9 mouse cellular contexts compared by ENCODE assay signal in the genomic region with DNA sequence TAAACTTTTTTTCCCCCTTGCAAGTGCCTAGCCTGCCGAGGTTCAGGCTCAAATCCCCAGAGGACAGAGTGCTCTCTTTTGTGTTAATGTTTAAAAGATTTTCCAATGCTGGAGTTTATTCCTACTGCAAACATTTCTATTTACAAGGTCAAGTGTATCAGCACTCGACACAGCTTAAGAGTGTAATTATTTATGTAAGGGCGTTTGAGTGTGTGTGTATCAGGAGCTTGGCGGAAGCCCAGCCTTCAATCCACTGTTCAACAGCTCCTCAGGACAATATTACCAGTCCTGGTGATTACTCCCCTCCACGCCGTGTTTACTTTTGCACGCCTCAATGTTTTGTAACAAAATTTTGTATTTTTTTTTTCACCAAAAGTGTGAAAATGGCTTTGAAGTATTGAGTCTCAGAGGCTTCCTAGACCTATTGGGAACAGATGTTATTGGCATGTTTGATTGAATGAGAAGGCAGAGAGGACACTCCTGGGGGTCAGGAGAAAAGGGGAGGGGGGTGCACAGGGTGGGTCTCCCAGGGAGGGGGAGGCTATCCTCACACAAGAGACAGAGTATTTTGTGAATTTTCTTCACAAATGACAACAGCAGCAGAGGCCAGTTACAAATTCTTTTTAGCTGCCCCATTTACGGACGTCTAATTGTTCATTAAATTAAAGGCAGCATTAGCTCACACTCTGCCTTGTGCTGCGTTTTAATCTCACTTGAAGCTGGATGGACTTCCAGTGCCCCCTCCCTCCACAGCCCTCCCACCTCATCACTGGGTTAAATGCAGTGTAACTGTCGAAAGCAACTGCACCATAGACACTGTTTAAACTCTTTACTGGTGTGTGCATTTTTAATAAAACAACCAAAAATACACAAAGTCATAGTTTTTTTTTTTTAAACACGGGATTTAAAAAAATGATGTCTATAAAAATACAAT. TPM values are rescaled to one million over a fixed set of nuclear protein-coding genes. Genes with fewer than 3 reads are reported as not detected.
A peak's percentile ranks its signal among the peaks of the same experiment; 100 is the strongest.
DNase-seq lines count a peak whose midpoint lies in the region; ATAC-seq and TF ChIP-seq lines count a peak whose summit lies in the region.
"Had no signal": no experiment of that assay in that cellular context is flagged by ENCODE, and none has a peak within 500 bp of the region (broad histone marks: within the 10 kb centered on the region; RNA-seq: fewer than 3 reads in every experiment).

No protein-coding gene starts in this region.

- peak overlapping the region; percentile 89 for H3K4me2 ChIP-seq in forebrain, embryonic 13.5 days
- H3K4me2 ChIP-seq in hindbrain, postnatal 0 days (ENCODE audit: low read depth, low read length) = peak overlapping the region; percentile 85
- H3K4me2 ChIP-seq in lung, embryonic 14.5 days = peak overlapping the region; percentile 77
- peak overlapping the region; percentile 36 for H3K4me2 ChIP-seq in stomach, embryonic 15.5 days

- intact Hi-C loops in gastrocnemius, postnatal 36 days (cut with DNase I) = no loop called here

- 3% methylated on average over 12 of the region's 12 CpGs for WGBS in forebrain, embryonic 13.5 days
- 11% methylated on average over 12 of the region's 12 CpGs for WGBS in hindbrain, postnatal 0 days
- 10% methylated on average over 12 of the region's 12 CpGs for WGBS in lung, embryonic 14.5 days
- 10% methylated on average over 12 of the region's 12 CpGs for WGBS in stomach, embryonic 15.5 days
- WGBS in cerebellum, adult 2 months = 20% methylated on average over 12 of the region's 12 CpGs

- peak overlapping the region; percentile 63 for H3K4me3 ChIP-seq in C2C12 (ENCODE audit: insufficient read depth, poor library complexity, severe bottlenecking)
- peak overlapping the region; percentile 87 for H3K4me3 ChIP-seq in forebrain, embryonic 13.5 days
- H3K4me3 ChIP-seq in hindbrain, postnatal 0 days (ENCODE audit: low read length) = peak overlapping the region; percentile 77
- peak overlapping the region; percentile 73 for H3K4me3 ChIP-seq in lung, embryonic 14.5 days (ENCODE audit: low read depth, low read length)
- peak overlapping the region; percentile 31 for H3K4me3 ChIP-seq in stomach, embryonic 15.5 days (replicated peaks)
- no peak overlapping the region for H3K4me3 ChIP-seq in cerebellum, adult 2 months (replicated peaks; ENCODE audit: insufficient read depth, low read depth, low read length)
- H3K4me3 ChIP-seq: erythroblast, embryonic 14.5 days had no signal

- no peaks in the 10 kb centered on the region for H3K27me3 ChIP-seq in C2C12 (ENCODE audit: control insufficient read depth, insufficient read depth, insufficient read length)
- H3K27me3 ChIP-seq in forebrain, embryonic 13.5 days = peaks cover 30% of the 10 kb centered on the region
- H3K27me3 ChIP-seq in hindbrain, postnatal 0 days (ENCODE audit: insufficient read depth, low read length) = no peaks in the 10 kb centered on the region
- H3K27me3 ChIP-seq in lung, embryonic 14.5 days (ENCODE audit: insufficient read depth, low read length) = peaks cover 39% of the 10 kb centered on the region
- peaks cover 16% of the 10 kb centered on the region; the same call in 1 of the 2 replicates for H3K27me3 ChIP-seq in stomach, embryonic 15.5 days (replicated peaks)
- H3K27me3 ChIP-seq in cerebellum, adult 2 months (ENCODE audit: control insufficient read depth, insufficient read depth, low read length) = no peaks in the 10 kb centered on the region; the same call in 1 of the 2 replicates

- peaks cover 27% of the 10 kb centered on the region for H3K79me2 ChIP-seq in C2C12 (ENCODE audit: control insufficient read depth, insufficient read depth)

- H3K9me3 ChIP-seq in forebrain, embryonic 13.5 days (replicated peaks) = no peaks in the 10 kb centered on the region
- H3K9me3 ChIP-seq in hindbrain, postnatal 0 days (ENCODE audit: low read length) = no peaks in the 10 kb centered on the region
- no peaks in the 10 kb centered on the region for H3K9me3 ChIP-seq in lung, embryonic 14.5 days (ENCODE audit: low read depth, low read length)
- no peaks in the 10 kb centered on the region for H3K9me3 ChIP-seq in stomach, embryonic 15.5 days

- TF ChIP-seq POLR2A in cerebellum, adult 2 months (IDR thresholded peaks at IDR 0.05; ENCODE audit: borderline replicate concordance, insufficient read depth, low read length) = no peak

- H3K36me3 ChIP-seq in C2C12 (ENCODE audit: control insufficient read depth, insufficient read depth) = no peaks in the 10 kb centered on the region
- H3K36me3 ChIP-seq in forebrain, embryonic 13.5 days (ENCODE audit: poor library complexity, severe bottlenecking) = 0 out of 2 replicates have a peak, but pooled peaks cover 8% of the 10 kb centered on the region
- H3K36me3 ChIP-seq in hindbrain, postnatal 0 days (ENCODE audit: insufficient read depth, low read length) = no peaks in the 10 kb centered on the region
- H3K36me3 ChIP-seq in lung, embryonic 14.5 days (ENCODE audit: insufficient read depth) = no peaks in the 10 kb centered on the region
- H3K36me3 ChIP-seq in stomach, embryonic 15.5 days = no peaks in the 10 kb centered on the region

- no peak for TF ChIP-seq CTCF in C2C12 (IDR thresholded peaks at IDR 0.05; ENCODE audit: control insufficient read depth, insufficient read depth, insufficient read length)
- no peak for TF ChIP-seq CTCF in hindbrain, postnatal 0 days (IDR thresholded peaks at IDR 0.05; ENCODE audit: low read depth)
- no peak for TF ChIP-seq CTCF in lung, embryonic 14.5 days (IDR thresholded peaks at IDR 0.05; ENCODE audit: low read depth)
- no peak for TF ChIP-seq CTCF in cerebellum, adult 2 months (IDR thresholded peaks at IDR 0.05; ENCODE audit: borderline replicate concordance, insufficient read depth, low read depth, low read length)

- H3K4me1 ChIP-seq in forebrain, embryonic 13.5 days = peaks cover 59% of the 10 kb centered on the region
- H3K4me1 ChIP-seq in hindbrain, postnatal 0 days (ENCODE audit: insufficient read depth, low read length) = peaks cover 7% of the 10 kb centered on the region
- H3K4me1 ChIP-seq in lung, embryonic 14.5 days (ENCODE audit: insufficient read depth) = peaks cover 11% of the 10 kb centered on the region
- peaks cover 19% of the 10 kb centered on the region for H3K4me1 ChIP-seq in stomach, embryonic 15.5 days
- H3K4me1 ChIP-seq in cerebellum, adult 2 months (ENCODE audit: control insufficient read depth, insufficient read depth, low read length) = no peaks in the 10 kb centered on the region

- H3ac ChIP-seq in C2C12 (ENCODE audit: control insufficient read depth, insufficient read length, low read depth) = no peak overlapping the region

- DNase-seq in hindbrain, postnatal 0 days (ENCODE audit: low spot score) = peak; percentile 20
- peak; percentile 74 for DNase-seq in lung, embryonic 14.5 days
- no peak for DNase-seq in gastrocnemius, postnatal 10 days
- DNase-seq in cerebellum, adult 2 months = no peak
- no peak for DNase-seq in gastrocnemius, postnatal 36 days

- H3K9ac ChIP-seq in forebrain, embryonic 13.5 days = peak overlapping the region; percentile 56
- H3K9ac ChIP-seq in hindbrain, postnatal 0 days (replicated peaks; ENCODE audit: low read length) = no peak overlapping the region
- H3K9ac ChIP-seq in lung, embryonic 14.5 days = peak overlapping the region; percentile 26; the same call in 1 of the 2 replicates
- peak overlapping the region; percentile 7; the same call in 1 of the 2 replicates for H3K9ac ChIP-seq in stomach, embryonic 15.5 days

- peak overlapping the region; percentile 42; the same call in 1 of the 2 replicates for H3K27ac ChIP-seq in forebrain, embryonic 13.5 days
- no peak overlapping the region for H3K27ac ChIP-seq in hindbrain, postnatal 0 days
- peak overlapping the region; percentile 18; the same call in 1 of the 2 replicates for H3K27ac ChIP-seq in lung, embryonic 14.5 days (ENCODE audit: low read depth)
- peak overlapping the region; percentile 63 for H3K27ac ChIP-seq in stomach, embryonic 15.5 days
- H3K27ac ChIP-seq in cerebellum, adult 2 months (ENCODE audit: insufficient read depth, low read length) = no peak overlapping the region

- H3K79me3 ChIP-seq in C2C12 (ENCODE audit: low read depth) = peaks cover 9% of the 10 kb centered on the region

- no peak for ATAC-seq in forebrain, embryonic 13.5 days
- ATAC-seq in hindbrain, postnatal 0 days = no peak
- no peak for ATAC-seq in lung, embryonic 14.5 days (ENCODE audit: insufficient read depth)
- ATAC-seq in stomach, embryonic 15.5 days (ENCODE audit: insufficient read depth, low FRiP score, low read depth) = no peak

TF ChIP-seq in C2C12, 6 proteins besides CTCF, POLR2A, EP300 and RAD21:
- TF ChIP-seq MAX (IDR thresholded peaks at IDR 0.05) (no peak), USF1 (IDR thresholded peaks at IDR 0.05; ENCODE audit: low read depth) (no peak)
TF ChIP-seq in C2C12: peak in this region for 0.

RNA-seq across cellular contexts. Expression of gene Gas1, which starts 3.3 kb away (rescaled TPM):
- 20.2 TPM for polyA plus RNA-seq in C2C12 (2012; fragmentation: generic; extraction: Trizol)
- 47.8 and 51.6 TPM in 2 replicates for polyA plus RNA-seq in forebrain, embryonic 13.5 days (2015; fragmentation: Nextera tagmentation; extraction: Ambion mirVana)
- 60.3 and 81.2 TPM in 2 replicates for total RNA-seq in hindbrain, postnatal 0 days (2014; rRNA removed)
- 16.5 and 17.3 TPM in 2 replicates for polyA plus RNA-seq in hindbrain, postnatal 0 days (2015; fragmentation: Nextera tagmentation; extraction: Ambion mirVana)
- 31.0 and 32.1 TPM in 2 replicates for polyA plus RNA-seq in lung, embryonic 14.5 days (2014; fragmentation: Nextera tagmentation; extraction: Ambion mirVana)
- 98.6 and 104 TPM in 2 replicates for polyA plus RNA-seq in stomach, embryonic 15.5 days (2015; fragmentation: Nextera tagmentation; extraction: Ambion mirVana)
- total RNA-seq in gastrocnemius, postnatal 10 days (2021) = 10 to 100 TPM; 68.7 to 70.5 TPM
- polyA plus RNA-seq in cerebellum, adult 2 months (2012; rRNA removed) = 13.1 and 17.6 TPM in 2 replicates
- total RNA-seq in gastrocnemius, postnatal 36 days (2021) = 10 to 100 TPM; 14.6 to 17.4 TPM
- polyA plus RNA-seq: erythroblast, embryonic 14.5 days had no signal

Comparison
In these comparisons a context has a peak if more than half of its experiments do, and no peak if none do; other contexts are left out.
1. H3K27ac ChIP-seq: peak in forebrain, embryonic 13.5 days (single experiment), lung, embryonic 14.5 days (single experiment) and stomach, embryonic 15.5 days (single experiment); none in hindbrain, postnatal 0 days (single experiment) and cerebellum, adult 2 months (single experiment).
2. H3K4me2 ChIP-seq: peak in every context shown above with its lines; median percentile 89 in forebrain, embryonic 13.5 days; 85 in hindbrain, postnatal 0 days; 77 in lung, embryonic 14.5 days; 36 in stomach, embryonic 15.5 days.
3. DNase-seq: peak in hindbrain, postnatal 0 days (single experiment) and lung, embryonic 14.5 days (single experiment); none in gastrocnemius, postnatal 10 days (single experiment), cerebellum, adult 2 months (0 of 2) and gastrocnemius, postnatal 36 days (0 of 2).